Mouse (Mus musculus): ENCODE data around the gene Ctns.

Gene Ctns

GRCm38 (mm10) chr11:73193047-73193446 lies 5.8 kb downstream of the Ctns start:
- peak; percentile 44 for DNase-seq (ENCODE audit: low spot score)

DNA sequence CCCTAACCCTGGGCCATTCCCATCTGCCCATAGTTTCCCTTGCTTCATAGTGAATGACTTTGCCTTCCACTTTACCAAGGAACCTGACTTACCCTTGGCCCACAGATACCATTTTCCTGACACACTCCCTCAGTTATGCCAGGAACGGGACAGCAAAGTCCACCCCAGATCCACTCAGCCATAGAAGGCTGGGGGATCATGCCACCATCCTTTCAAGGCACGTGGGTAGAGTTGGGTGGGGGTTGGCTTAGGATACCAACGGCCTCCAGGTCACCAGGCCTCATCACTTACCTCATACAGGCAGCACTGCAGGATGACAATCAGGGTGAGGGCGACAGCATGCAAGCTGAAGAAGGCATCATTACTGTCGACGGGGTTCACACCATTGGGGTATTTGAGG lies 11.6 kb downstream of the Ctns start:
- no peak for DNase-seq (ENCODE audit: low spot score)

DNA sequence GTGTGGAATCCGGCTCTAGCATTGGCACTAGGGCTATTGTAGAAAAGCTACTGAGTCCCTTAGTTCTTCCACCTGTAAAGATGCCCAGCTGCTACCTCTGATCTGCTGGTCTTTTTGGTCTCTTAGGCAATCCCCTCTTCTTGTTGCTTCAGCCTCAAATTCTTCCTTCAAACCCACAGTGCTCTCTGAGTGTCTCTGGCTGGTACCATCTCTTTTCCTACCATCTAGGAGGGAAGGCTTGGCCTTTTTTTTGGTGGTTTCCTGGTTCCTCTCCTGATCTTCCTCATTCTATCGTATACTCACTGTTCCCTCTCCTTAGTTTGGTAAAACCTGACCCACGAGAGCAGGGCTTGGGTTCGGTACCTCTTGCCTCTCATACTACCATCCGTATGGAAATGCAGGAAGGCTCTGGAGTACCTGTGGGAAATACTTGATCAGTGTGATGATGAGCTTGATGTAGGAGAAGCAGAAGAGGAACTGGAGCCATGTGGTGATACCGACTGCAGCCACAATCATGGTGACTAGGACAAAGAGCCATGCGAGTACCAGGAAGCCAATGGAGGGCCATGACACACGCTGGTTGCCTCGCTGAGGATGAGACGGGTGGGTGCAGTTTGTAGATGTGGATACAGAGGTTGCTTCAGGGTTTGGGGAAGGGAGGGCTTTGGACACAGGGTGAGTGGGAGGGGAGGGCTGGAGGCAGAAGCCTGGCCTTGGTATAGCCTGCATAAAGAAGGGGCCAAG lies 12.8 kb downstream of the Ctns start:
- DNase-seq (ENCODE audit: low spot score): no peak

DNA sequence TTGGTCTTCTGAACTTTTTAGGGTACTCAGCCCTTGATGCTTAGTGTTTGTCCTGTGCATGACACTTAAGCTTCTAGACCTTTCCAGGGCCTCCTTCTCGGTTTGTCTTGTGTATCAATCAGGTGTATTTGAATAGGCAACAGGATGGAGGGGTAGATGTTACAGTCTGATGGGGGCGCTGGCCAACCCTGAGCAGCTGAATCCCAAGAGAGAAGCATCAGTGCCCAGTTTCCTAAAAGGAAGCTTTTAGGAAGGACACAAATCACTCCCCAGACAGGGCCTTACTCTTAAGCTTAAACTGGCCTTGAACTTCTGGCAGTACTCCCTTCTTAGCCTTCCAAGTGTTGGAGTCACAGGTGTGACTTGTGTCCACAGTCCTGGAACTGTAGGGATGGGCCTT lies 20.9 kb downstream of the Ctns start:
- no peak for DNase-seq (ENCODE audit: low spot score)

GRCm38 (mm10) chr11:73177509-73177875 lies 21.4 kb downstream of the Ctns start:
- DNase-seq (ENCODE audit: low spot score): peak; percentile 80

GRCm38 (mm10) chr11:73176608-73177508 lies 22.0 kb downstream of the Ctns start, which contains the start of the genes Emc6 and Tax1bp3:
Gene Emc6 (minus strand): TSS chr11:73177037.
Gene Tax1bp3 (plus strand): TSS chr11:73177083.
- DNase-seq (ENCODE audit: low spot score): peak; percentile 98

DNA sequence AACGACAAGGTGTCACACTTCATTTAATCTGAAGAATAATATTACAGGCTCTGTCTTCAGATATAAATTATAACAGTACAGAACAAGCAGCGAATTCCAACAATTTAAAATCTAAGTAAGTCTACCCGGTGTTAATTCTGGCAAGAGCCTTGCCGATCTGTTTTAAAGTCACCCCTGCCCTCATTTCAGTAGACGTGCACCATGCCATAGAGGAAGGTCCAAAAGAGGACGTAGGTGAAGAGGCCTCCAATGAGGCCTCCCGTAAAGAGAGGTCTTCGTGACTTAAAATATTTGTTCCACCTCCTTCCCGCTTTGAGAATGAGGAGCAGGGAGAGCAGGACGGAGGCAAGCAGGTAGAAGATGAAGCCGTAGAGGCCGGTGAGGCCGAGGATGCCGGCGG lies 22.7 kb downstream of the Ctns start:
- peak; percentile 66 for DNase-seq (ENCODE audit: low spot score)

DNA sequence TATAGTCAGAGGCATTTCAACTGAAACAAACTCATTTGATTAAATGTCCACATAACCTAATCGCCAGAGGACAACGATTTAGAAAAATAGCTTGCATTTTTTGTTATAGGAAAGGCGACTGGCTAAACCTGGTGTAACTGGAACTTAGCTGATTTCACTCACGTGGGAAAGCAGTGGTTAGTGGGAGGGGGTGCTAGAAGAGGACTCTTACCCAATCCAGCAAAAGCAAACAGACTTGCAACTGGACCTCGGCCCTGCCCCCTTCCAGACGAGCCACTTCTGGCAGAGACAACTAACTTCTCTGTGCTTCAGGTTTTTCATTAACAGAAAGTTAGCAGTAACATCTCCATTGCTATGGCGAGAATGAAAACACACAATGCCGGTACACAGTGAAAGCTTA lies 23.2 kb downstream of the Ctns start:
- peak; percentile 86 for DNase-seq (ENCODE audit: low spot score)

DNA sequence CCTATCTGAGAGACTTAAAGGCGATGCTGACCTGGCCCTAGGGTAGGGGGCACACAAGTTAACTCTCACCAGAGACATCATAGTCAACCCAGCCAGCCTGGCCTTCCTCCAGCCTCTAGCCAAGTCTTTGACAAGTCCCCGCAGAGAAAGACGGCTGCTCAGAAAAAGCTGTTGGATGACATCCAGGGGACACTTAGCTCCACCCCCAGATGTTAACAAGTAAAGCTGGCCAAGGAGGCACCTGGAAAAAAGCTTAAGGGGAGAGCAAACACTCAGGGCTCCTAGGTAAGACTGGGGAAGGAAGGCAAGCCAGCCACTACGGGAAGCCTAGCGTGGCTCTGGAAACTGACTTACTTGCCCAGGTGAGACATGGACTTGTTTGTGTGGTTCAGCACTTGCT lies 26.7 kb downstream of the Ctns start:
- DNase-seq (ENCODE audit: low spot score): peak; percentile 53

GRCm38 (mm10) chr11:73169231-73169630 lies 29.6 kb downstream of the Ctns start:
- peak; percentile 61 for DNase-seq (ENCODE audit: low spot score)

- DNase-seq (ENCODE audit: low spot score): no peak
Observed at GRCm38 (mm10) chr11:73168576-73168975, 30.3 kb downstream of the Ctns start.

DNA sequence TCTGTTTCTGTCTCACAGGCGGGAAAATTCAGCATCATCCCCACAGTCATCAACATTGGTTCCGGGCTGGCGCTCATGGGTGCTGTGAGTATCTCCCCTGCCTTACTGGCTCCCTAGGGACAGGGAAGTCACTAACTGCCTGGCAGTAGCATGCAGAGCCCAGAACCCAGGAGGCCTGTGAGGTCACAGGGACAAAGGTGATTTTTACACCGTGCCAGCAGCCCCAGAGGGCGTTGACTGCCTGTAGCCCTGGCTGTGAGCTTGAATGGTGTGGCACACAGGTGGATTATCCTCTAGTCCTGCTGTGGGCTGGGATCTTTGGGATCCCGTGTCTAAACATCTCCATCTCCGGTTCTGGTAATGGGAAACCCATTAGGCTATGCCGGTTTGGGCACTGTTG lies 30.8 kb downstream of the Ctns start:
- DNase-seq (ENCODE audit: low spot score): no peak

- DNase-seq (ENCODE audit: low spot score): no peak
Observed at GRCm38 (mm10) chr11:73162284-73162683, 36.6 kb downstream of the Ctns start.

DNA sequence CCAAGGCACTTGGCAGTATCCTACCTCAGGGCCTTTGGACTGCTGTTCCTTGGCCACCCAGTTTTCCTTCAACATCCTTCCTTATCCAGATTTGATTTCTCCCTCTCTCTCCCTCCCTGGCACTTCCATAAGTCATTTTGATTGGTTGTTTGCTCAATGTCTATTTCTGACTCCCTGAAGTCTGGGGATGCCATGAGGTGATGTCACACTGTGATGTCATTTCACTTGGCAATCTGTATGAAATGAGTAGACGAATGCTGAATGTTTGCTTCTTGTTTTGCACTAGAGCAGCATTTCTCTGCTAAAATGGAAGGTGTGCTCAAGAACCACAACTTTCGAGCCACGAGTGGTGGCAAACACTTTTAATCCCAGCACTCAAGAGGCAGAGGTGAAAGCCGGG lies 37.2 kb downstream of the Ctns start:
- no peak for DNase-seq (ENCODE audit: low spot score)

- DNase-seq (ENCODE audit: low spot score): no peak
Observed at GRCm38 (mm10) chr11:73160811-73161200, 38.0 kb downstream of the Ctns start.

DNA sequence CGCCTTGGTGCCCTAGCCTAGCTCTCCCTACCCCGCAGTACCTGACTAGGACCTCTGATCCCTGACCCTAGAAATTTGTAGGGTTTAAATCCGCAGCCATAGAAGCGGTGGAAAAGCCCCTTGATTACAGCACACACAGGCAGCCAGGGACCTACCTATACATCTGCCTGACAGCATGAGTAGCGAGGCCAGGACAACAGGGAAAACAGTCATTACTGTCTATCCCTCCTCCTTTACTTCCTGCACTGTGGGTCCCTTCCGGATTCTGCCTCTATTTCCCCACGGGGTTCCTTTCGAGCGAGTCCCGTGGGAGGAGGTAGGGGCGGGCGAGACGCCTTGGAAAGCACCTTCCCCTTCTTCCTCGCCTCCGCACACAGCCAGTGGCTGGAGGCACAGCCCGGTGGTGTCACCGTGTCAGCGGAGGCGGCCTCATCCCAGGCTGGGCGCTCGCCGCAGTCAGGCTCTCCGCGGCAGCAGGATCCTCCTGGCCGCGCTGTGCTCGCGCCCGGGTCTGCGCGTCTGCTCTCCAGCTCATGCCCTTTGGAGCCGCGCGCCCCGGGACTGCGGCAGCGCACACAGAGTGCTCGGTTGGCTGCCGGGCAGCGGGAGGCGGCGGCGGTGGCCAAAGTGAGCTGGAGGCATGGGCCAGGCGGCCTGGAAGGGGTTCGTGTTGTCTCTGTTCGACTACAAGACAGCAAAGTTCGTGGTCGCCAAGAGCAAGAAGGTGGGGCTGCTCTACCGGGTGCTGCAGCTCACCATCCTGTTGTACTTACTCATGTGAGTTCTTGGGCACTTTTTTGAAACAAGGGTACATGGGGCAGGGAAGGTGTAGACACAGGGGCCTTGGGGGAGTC lies 38.7 kb downstream of the Ctns start, which contains the start of gene P2rx5:
P2rx5 (plus strand) TSS at position 465 of the 854 bp plus-strand sequence.
- no peak for DNase-seq (ENCODE audit: low spot score)

GRCm38 (mm10) chr11:73155071-73155470 lies 43.8 kb downstream of the Ctns start:
- no peak for DNase-seq (ENCODE audit: low spot score)

DNA sequence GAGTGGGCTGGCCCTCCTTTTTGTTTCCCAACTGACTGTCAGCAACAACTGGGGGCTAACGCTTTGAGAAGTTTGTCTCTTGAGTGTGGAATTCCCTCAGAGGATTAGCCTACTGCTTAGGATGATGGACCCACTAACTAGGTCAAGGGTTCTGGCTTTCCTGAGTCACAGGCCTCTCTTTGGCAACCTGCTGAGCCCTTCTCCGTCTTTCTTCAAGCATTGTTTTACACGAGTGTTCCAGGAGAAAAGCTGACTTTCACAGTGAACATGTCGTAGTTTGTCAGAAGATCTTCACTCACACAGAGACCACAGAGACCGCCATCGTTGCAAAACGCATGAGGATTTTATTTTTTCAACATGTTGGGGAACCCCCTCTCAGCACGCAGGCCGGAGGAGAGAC lies 50.6 kb downstream of the Ctns start:
- DNase-seq (ENCODE audit: low spot score): peak; percentile 65

DNA sequence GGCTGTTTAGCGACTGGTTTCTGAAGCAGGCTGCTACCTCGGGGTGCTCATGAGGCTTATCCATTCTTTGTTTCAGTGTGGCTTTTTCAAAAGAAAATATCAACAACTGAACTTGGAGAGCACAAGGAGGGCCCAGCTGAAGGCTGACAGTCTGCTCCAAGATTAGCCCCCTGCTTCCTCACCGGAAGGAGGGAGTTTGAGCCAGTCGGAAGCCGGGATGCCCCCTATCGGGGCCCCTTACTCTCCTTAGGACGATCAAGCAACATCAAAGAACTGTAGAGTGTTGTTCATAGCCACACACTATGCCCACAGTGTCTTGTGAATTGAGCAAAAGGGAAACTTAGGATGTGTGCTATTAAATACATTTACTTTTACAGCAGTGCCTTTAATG lies 51.9 kb downstream of the Ctns start:
- no peak for DNase-seq (ENCODE audit: low spot score)

DNA sequence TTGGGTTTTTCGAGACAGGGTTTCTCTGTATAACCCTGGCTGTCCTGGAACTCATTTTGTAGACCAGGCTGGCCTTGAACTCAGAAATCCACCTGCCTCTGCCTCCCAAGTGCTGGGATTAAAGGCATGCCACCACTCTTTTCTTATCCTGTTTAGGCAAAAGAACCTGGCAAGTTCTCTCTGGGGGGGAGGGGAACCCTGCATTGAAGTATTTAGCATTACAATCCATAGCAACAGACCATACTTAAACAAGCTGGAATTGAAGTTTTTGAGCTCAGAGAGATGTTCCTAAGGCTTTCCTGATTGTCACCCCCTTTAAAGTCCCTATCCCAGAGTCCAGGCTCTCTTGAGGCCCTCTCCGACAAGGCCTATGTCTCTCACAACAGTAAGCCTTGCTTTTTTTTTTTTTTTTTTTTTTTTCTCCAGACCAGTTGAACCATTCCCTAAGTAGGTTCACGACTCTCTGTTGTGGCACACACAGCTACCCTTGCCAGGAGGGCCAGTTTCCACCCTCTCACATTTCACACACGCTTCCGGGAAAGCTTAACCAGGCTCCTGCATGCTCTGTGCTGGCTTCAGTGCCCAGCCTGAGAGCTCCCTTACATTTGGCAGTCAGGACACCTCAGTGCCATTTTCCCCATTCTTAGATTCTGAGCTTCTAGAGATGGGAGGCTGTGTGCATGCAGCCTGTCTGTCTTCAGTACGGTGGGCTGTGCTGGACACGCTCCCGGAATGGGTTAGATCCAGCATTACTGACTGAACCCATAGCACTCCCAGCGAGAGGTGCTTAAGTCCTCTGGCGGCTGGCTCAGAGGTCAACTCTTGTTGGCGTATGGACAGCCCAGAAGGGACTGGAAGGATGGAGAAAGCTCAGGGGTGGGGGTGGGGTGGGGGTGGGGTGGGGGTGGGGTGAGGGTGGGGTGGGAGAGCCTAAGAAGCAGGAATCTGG lies 52.5 kb downstream of the Ctns start:
- DNase-seq (ENCODE audit: low spot score): no peak

- DNase-seq (ENCODE audit: low spot score): peak; percentile 33
Observed at GRCm38 (mm10) chr11:73144261-73144681, 54.6 kb downstream of the Ctns start.
